Mouse (Mus musculus) neural tube, embryonic 12.5 days (tissue): ENCODE measurements around the gene Svs1. TPM values are rescaled to one million over a fixed set of nuclear protein-coding genes. Genes with fewer than 3 reads are reported as not detected.
"Not testable (repeated sequence)": the region's sequence is repeated elsewhere in the genome, so short reads cannot be mapped to it uniquely, and the experiment has no call there.

ENCODE experiments used
- ATAC-seq: fragments of 200-750 bp; cut with Nextera tagmentation; 2 replicates; pipeline ENCODE4 v1.8.0; 2017; ENCODE audit warnings: low read depth, mild to moderate bottlenecking, moderate TSS enrichment, moderate library complexity; ENCODE audit not compliant: low FRiP score
- H3K27ac ChIP-seq: fragments of 300-500 bp; sonication (generic); 2 replicates; pipeline ENCODE4 v1.5.1; 2016
- H3K27me3 ChIP-seq: fragments of 300-500 bp; sonication (generic); replicated peaks from 2 replicates; pipeline ENCODE4 v1.6.1; 2016; ENCODE audit warnings: mild to moderate bottlenecking
- H3K36me3 ChIP-seq: fragments of 300-500 bp; sonication (generic); 2 replicates; pipeline ENCODE4 v1.6.1; 2016; ENCODE audit warnings: mild to moderate bottlenecking
- H3K4me1 ChIP-seq: fragments of 300-500 bp; sonication (generic); 2 replicates; pipeline ENCODE4 v1.6.1; 2016
- H3K4me2 ChIP-seq: fragments of 300-500 bp; sonication (generic); replicated peaks from 2 replicates; pipeline ENCODE4 v1.6.1; 2016; ENCODE audit warnings: mild to moderate bottlenecking
- H3K4me3 ChIP-seq: fragments of 300-500 bp; sonication (generic); 2 replicates; pipeline ENCODE4 v1.5.1; 2016
- H3K9ac ChIP-seq: fragments of 300-500 bp; sonication (generic); 2 replicates; pipeline ENCODE4 v1.6.1; 2016; ENCODE audit warnings: mild to moderate bottlenecking
- H3K9me3 ChIP-seq: fragments of 300-500 bp; sonication (generic); 2 replicates; pipeline ENCODE4 v1.6.1; 2016; ENCODE audit warnings: mild to moderate bottlenecking
- WGBS: fragments of 180-500 bp; shearing (Covaris S2); methylation state at CpG from one replicate; pipeline ENCODE4 v1.1.7; 2016; 5-methylcytosine and 5-hydroxymethylcytosine counted together
- polyA plus RNA-seq: library from polyadenylated mRNA; unstranded; fragments of >200 nt; fragmentation: Nextera tagmentation; extraction: Ambion mirVana; gene quantifications from 2 replicates; pipeline ENCODE4 v1.2.1, GENCODE M21; 2016

Gene Svs1
- not detected in 2 replicates for polyA plus RNA-seq

DNA sequence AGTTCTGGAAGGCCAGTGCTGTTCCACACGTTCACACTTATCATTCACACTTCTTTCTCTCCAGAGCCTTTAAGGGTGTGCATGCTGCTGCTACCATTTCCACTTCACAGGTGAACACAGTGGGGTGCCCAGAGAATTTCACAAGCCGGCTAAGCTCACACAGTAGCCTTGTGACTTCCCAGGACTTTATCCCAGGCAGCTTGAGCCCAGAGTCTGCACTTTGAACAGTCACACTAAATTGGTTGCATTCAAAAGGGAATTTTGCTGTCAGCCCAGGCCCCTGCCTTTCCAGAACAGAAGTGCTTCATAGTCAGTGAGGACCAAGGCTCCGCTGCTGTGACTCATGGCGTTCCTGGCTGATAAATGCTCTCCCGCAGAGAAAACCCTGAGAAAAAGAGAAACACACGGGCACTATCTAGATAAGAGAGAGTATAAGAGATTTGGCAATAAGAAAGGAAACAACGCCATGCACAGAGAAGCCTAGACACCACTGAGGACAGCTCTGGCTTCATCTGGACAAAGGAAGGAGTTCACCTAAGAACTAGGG is at the start of gene Svs1:
Gene Svs1 (plus strand): TSS at position 418 of the 547 bp plus-strand sequence.
- no peaks in the 10 kb centered on the region for H3K4me1 ChIP-seq
- 62% methylated on average over 7 of the region's 7 CpGs for WGBS
- ATAC-seq, result no peak
- no peak within 1 kb of the TSS for H3K4me3 ChIP-seq
- H3K36me3 ChIP-seq, result no peaks in the 10 kb centered on the region
- no peaks in the 10 kb centered on the region for H3K27me3 ChIP-seq
- H3K9ac ChIP-seq, result no peak within 1 kb of the TSS
- no peak within 1 kb of the TSS for H3K27ac ChIP-seq
- H3K4me2 ChIP-seq, result no peak within 1 kb of the TSS
- H3K9me3 ChIP-seq, result no peaks in the 10 kb centered on the region

DNA sequence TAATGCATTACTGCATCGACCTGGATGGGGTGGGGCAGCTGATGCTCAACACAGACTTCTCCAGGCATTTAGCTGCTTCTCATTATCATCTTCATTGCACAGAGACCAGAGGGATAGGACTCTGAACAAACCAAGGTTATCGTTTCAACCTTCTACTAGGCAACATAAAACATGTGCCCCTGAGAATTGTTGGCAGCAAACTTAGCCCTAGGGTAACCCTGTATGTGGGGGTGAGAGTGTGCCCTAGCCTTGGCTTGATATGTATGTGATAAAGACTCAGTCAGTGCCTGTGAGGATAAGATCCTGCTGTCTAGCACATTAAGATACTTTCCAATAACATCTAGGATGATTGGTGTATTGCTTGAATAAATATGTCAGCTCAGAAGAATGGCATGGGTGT is 37.1 kb upstream of the Svs1 start:
- Histone ChIP-seq H3K9me3 (peaks cover 4% of the 10 kb centered on the region), H3K9ac (no peak overlapping the region), H3K4me2 (no peak overlapping the region), H3K4me1 (no peaks in the 10 kb centered on the region), H3K36me3 (no peaks in the 10 kb centered on the region), H3K27ac (no peak overlapping the region), H3K27me3 (no peaks in the 10 kb centered on the region), H3K4me3 (no peak overlapping the region)
- ATAC-seq, result no peak
- WGBS, result 75% methylated on average over 2 of the region's 2 CpGs

DNA sequence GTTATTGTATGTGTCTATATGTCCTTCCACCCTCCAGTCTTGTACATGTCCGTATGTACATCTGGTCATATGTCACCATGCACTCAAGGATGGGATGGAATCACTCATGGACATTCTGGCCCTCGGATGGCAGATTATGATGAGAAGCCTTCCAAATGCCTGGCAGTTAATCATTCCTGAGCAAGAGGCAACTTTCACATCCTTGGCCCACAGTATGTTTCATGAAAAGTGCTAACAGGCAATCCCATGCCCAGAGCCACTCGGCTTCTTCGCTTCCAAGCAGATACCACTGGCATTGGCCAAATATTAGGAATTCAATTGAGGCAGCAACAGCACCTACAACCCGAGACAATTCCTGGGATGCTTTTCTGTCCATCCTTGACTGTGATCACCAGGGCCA is 36.0 kb upstream of the Svs1 start:
- no peak for ATAC-seq
- Histone ChIP-seq H3K9ac (no peak overlapping the region), H3K9me3 (no peaks in the 10 kb centered on the region), H3K4me2 (no peak overlapping the region), H3K4me3 (no peak overlapping the region), H3K36me3 (no peaks in the 10 kb centered on the region), H3K4me1 (no peaks in the 10 kb centered on the region), H3K27me3 (no peaks in the 10 kb centered on the region), H3K27ac (no peak overlapping the region)
- 88% methylated on average over 5 of the region's 5 CpGs for WGBS

DNA sequence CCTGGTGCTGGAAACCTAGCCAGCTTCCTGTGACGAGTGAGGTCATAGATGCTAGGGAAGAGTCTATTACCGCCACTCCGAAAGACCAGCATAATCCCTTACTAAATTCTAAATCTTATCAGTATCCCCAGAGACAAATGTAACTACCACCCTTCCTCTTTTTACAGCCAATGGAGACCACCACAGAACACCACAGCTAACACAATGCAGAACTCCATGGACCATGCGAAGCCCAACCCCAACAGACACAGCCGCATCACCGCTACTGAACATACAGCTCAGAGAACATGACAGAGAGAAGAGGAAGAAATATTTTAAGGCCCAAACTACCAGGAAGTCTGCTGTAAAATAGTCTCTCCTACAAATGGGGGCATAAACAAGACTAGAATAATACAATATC is 35.0 kb upstream of the Svs1 start:
- 90% methylated on average over 6 of the region's 6 CpGs for WGBS
- Histone ChIP-seq H3K4me1 (no peaks in the 10 kb centered on the region), H3K4me2 (no peak overlapping the region), H3K4me3 (no peak overlapping the region), H3K36me3 (no peaks in the 10 kb centered on the region), H3K27ac (no peak overlapping the region), H3K9me3 (no peaks in the 10 kb centered on the region), H3K9ac (no peak overlapping the region), H3K27me3 (no peaks in the 10 kb centered on the region)
- ATAC-seq, result no peak

DNA sequence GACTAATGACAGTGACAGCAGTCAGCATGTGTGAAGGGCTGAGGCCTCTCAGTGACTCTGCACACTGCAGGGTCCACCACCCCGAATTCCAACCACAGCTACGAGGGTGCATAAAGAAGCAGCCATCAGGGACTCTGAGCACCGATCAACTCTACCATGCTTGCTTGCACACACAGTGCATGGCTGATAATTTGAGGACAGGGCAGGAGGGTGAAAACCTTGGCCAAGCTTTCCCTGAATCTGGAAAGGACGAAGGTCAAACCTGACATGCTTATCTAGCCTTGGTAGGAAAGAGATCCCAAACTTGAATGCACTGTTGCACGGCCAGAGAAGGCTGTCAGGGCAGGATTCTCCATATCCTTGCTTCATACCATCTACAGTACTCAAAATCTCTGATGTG is 33.4 kb upstream of the Svs1 start:
- ATAC-seq, result no peak
- Histone ChIP-seq H3K36me3 (no peaks in the 10 kb centered on the region), H3K4me1 (no peaks in the 10 kb centered on the region), H3K9ac (no peak overlapping the region), H3K4me2 (no peak overlapping the region), H3K4me3 (no peak overlapping the region), H3K27ac (no peak overlapping the region), H3K9me3 (no peaks in the 10 kb centered on the region), H3K27me3 (no peaks in the 10 kb centered on the region)
- WGBS, result 81% methylated on average over 5 of the region's 5 CpGs

DNA sequence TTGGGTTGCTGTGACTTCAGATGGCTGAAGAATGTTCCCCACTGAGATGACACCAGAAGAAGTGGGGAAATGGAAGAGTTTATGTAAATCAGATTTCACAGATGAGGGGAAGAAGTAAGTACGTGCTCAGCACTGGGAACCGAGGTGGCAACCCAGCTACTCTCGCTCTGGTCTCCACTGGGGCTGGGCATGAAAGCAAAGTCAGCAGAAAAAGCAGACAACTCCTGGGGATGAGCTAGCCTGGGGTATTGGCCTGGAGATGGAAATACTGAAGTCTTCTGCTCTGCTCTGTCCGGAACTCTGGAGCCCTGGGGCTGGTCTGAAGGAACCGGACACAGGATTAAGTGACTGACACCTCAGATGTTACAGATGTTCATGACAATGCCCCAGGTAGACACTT is 32.5 kb upstream of the Svs1 start:
- H3K36me3 ChIP-seq, result no peaks in the 10 kb centered on the region
- H3K27ac ChIP-seq, result no peak overlapping the region
- no peak for ATAC-seq
- H3K4me1 ChIP-seq, result no peaks in the 10 kb centered on the region
- H3K4me2 ChIP-seq, result no peak overlapping the region
- 77% methylated on average over 5 of the region's 5 CpGs for WGBS
- no peaks in the 10 kb centered on the region for H3K9me3 ChIP-seq
- no peak overlapping the region for H3K9ac ChIP-seq
- no peaks in the 10 kb centered on the region for H3K27me3 ChIP-seq
- H3K4me3 ChIP-seq, result no peak overlapping the region

DNA sequence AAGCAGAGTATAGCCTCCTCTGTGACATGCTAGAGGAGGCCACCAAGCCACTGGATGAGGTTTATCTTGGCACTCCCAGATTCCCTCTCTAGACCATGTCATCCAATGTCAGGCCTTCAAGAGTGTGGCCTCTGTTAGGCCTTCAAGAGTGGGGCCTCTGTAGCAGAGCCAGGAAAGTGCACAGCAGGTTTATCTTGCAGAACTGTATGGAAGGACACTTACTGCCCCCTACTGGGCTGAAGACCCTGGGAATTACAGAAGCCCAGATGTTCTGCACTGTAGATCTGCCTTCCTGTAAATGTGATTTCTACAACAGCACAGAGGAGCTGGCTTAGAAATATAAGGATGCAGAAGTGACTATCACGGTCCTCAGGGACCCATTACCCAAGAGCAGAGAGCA is 31.7 kb upstream of the Svs1 start:
- H3K27ac ChIP-seq, result no peak overlapping the region
- no peak overlapping the region for H3K4me3 ChIP-seq
- no peak for ATAC-seq
- no peak overlapping the region for H3K9ac ChIP-seq
- WGBS, result 42% methylated on average over 1 of the region's 1 CpGs
- no peaks in the 10 kb centered on the region for H3K27me3 ChIP-seq
- no peak overlapping the region for H3K4me2 ChIP-seq
- H3K4me1 ChIP-seq, result no peaks in the 10 kb centered on the region
- no peaks in the 10 kb centered on the region for H3K9me3 ChIP-seq
- no peaks in the 10 kb centered on the region for H3K36me3 ChIP-seq

DNA sequence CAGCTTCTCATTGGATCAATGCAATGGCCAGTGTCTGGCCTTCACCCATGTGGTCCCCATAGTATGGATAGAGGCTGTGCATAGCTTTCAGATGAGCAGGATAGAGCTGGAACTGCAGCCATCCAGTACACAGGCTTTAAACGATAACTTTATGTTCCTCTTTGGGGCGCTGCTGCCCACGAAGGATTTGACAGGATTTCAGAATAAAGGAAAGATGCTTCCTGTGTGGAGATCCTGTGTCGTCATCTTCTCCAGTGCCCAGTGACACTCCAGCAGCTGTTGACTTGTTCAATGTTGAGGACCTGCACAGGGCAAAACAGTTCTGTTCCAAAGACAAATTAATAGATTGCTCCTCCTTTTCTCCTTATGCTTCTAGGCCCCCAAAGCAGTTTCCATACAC is 29.9 kb upstream of the Svs1 start:
- Histone ChIP-seq H3K36me3 (no peaks in the 10 kb centered on the region), H3K27ac (no peak overlapping the region), H3K4me2 (no peak overlapping the region), H3K9ac (no peak overlapping the region), H3K4me1 (no peaks in the 10 kb centered on the region), H3K27me3 (no peaks in the 10 kb centered on the region), H3K9me3 (no peaks in the 10 kb centered on the region), H3K4me3 (no peak overlapping the region)
- ATAC-seq, result no peak
- WGBS, result 94% methylated on average over 4 of the region's 4 CpGs

DNA sequence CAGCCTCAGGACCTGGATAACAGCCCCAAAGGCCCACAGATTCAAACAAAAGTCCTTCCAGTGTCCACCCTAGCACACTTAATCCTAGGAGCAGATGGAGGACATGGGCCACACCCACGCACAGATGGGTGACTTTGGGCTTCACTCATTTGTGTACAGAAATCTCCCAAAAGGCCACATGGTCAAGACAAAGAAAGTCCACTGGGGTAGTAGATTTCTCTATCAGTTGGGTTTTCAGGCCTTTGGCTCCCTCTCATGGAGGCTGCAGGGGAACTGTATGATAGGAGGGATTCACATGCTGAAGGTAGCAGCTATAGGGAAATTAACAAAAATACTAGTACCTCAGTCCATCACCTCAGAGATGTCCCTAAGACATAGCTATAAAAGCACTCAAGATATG is 28.6 kb upstream of the Svs1 start:
- no peaks in the 10 kb centered on the region for H3K36me3 ChIP-seq
- H3K27me3 ChIP-seq, result no peaks in the 10 kb centered on the region
- no peak overlapping the region for H3K27ac ChIP-seq
- WGBS, result 83% methylated on average over 1 of the region's 1 CpGs
- H3K4me2 ChIP-seq, result no peak overlapping the region
- no peak for ATAC-seq
- no peaks in the 10 kb centered on the region for H3K4me1 ChIP-seq
- no peaks in the 10 kb centered on the region for H3K9me3 ChIP-seq
- no peak overlapping the region for H3K4me3 ChIP-seq
- H3K9ac ChIP-seq, result no peak overlapping the region

DNA sequence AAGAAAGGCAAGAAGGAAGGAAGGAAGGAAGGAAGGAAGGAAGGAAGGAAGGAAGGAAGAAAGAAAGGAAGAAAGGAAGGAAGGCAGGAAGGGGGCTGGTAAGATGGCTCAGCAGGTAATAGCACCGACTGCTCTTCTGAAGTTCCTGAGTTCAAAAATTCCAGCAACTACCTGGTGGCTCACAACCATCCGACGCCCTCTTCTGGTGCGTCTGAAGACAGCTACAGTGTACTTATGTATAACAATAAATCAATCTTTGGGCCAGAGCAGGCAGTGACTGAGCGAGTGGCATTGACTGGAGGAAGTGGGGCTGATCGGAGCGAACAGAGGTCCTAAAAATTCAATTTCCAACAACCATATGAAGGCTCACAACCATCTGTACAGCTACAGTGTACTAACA is 27.5 kb upstream of the Svs1 start:
- H3K9ac ChIP-seq, H3K27me3 ChIP-seq, H3K4me2 ChIP-seq, H3K4me1 ChIP-seq, H3K36me3 ChIP-seq, H3K4me3 ChIP-seq, H3K9me3 ChIP-seq, H3K27ac ChIP-seq, ATAC-seq: not testable (repeated sequence)
- 28% methylated on average over 7 of the region's 7 CpGs for WGBS

DNA sequence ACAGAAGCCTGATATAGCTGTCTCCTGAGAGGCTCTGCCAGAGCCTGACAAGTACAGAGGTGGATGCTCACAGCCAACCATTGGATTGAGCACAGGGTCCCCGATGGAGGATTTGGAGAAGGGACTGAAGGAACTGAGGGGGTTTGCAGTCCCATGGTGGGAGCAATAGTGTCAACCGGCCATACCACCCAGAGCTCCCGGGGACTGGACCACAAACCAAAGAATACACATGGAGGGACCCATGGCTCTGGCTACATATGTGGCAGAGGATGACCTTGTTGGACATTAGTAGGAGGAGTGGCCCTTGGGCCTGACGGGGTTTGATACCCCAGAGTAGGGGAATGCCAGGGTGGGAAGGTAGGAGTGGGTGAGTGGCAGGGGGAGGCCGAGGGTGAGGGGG is 20.0 kb upstream of the Svs1 start:
- not testable (repeated sequence) for H3K4me3 ChIP-seq, H3K36me3 ChIP-seq, ATAC-seq, H3K9me3 ChIP-seq, H3K27me3 ChIP-seq, H3K27ac ChIP-seq, H3K9ac ChIP-seq, H3K4me1 ChIP-seq, H3K4me2 ChIP-seq
- WGBS, result 92% methylated on average over 5 of the region's 5 CpGs

DNA sequence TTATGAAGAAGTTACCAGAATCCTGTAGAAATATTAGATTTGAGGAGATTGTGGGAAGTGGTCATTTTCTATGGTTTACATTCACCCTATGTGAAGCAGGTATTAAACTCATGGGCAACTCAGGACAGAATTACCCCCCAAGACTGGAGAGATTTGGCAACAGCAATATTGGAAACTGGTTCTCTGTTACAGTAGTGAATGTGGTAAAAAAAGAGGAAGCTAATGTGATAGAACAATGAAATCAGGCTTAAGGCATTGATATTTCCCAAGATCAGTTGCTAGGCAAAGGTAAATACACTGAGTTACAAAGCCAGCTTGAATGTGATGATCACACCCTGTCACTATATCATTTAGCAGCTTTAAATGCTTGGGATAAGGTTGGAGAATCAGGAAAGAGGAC is 18.8 kb upstream of the Svs1 start:
- Histone ChIP-seq H3K4me1 (no peaks in the 10 kb centered on the region), H3K36me3 (no peaks in the 10 kb centered on the region), H3K27ac (no peak overlapping the region), H3K9me3 (no peaks in the 10 kb centered on the region), H3K4me2 (no peak overlapping the region), H3K27me3 (no peaks in the 10 kb centered on the region), H3K4me3 (no peak overlapping the region), H3K9ac (no peak overlapping the region)
- no peak for ATAC-seq

DNA sequence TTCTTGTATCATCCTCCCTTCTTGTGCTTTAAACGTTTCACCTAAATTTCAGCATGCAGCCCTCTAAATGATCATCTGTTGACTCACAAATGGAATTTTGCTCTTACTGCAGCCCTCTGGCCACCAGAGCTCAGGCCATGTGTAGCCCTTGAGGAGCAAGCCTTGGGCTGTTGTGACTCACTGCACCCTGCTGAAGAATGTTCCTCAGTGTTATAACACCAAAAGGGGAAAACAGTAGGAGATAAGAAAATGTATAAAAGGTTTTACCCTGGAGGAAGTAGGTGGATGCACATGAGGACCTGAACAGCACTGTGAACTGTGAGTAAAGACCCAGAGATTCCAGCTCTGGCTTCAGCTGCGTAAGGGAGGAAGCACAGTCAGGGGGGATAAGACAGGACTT is 12.0 kb upstream of the Svs1 start, which contains the start of gene Doxl2:
Gene Doxl2 (plus strand): TSS at position 301 of the 400 bp plus-strand sequence.
- ATAC-seq, result no peak
- no peak within 1 kb of the TSS for H3K27ac ChIP-seq
- 89% methylated on average over 2 of the region's 2 CpGs for WGBS

More for the DNA sequence above, 12.0 kb upstream of the Svs1 start, which contains the start of gene Doxl2:
- H3K9ac ChIP-seq, result no peak within 1 kb of the TSS
- no peaks in the 10 kb centered on the region for H3K27me3 ChIP-seq
- H3K4me1 ChIP-seq, result no peaks in the 10 kb centered on the region
- H3K4me2 ChIP-seq, result no peak within 1 kb of the TSS
- no peaks in the 10 kb centered on the region for H3K9me3 ChIP-seq
- no peak within 1 kb of the TSS for H3K4me3 ChIP-seq
- no peaks in the 10 kb centered on the region for H3K36me3 ChIP-seq
